Mouse (Mus musculus) bone marrow macrophage, adult 2 months (primary cell): ENCODE results near the gene Chmp3.

Experiments used
- CTCF ChIP-seq: IDR thresholded peaks from 2 replicates; pipeline ENCODE4 v1.5.1; 2012; ENCODE audit warnings: low read depth, mild to moderate bottlenecking, low read length, moderate library complexity
- POLR2A ChIP-seq: IDR thresholded peaks from 2 replicates; pipeline ENCODE4 v1.6.1; 2012; ENCODE audit warnings: mild to moderate bottlenecking, low read depth, low read length, borderline replicate concordance

DNA sequence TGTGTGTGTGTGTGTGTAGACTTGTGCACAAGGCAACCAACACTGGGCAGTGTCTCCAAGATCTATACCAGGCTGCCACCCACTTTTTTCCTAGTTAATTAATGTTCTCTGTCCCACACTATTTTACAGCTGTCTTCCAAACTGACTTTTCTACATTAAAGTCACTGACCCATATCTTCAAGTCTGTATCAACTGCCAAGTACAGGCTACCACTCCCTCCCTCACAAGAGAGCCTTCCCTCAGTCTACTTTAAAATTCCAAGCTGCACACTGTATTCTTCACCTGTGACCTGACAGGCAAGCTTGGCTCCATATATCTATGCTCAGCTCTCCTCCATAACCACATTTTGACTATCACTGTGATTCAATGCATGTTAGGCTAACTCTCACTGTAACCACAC is 69.6 kb downstream of the Chmp3 start:
- TF ChIP-seq CTCF (no peak), POLR2A (no peak)
